Mouse (Mus musculus) brain, embryonic 14.5 days (tissue): ENCODE data around the gene Pxdn.

Experiments
- CTCF ChIP-seq: fragments of 200-500 bp; IDR thresholded peaks from 2 replicates; pipeline ENCODE4 v1.5.1; 2012; ENCODE audit warnings: inconsistent platforms, mild to moderate bottlenecking, moderate library complexity, borderline replicate concordance; ENCODE audit not compliant: insufficient read depth, insufficient read length; ENCODE audit errors: extremely low read depth
- POLR2A ChIP-seq: fragments of 200-500 bp; IDR thresholded peaks from 2 replicates; pipeline ENCODE4 v1.6.1; 2012; ENCODE audit warnings: mild to moderate bottlenecking, inconsistent platforms, borderline replicate concordance; ENCODE audit not compliant: poor library complexity, insufficient read depth, insufficient read length, severe bottlenecking; ENCODE audit errors: extremely low read depth

- TF ChIP-seq CTCF (no peak), POLR2A (no peak)
Observed at GRCm38 (mm10) chr12:29944650-29945049, 7.2 kb downstream of the Pxdn start.
